ENCODE assay signal across 8 mouse cellular contexts in genomic region chr13:110967109-110967508, GRCm38 (mm10).
A peak's percentile ranks its signal among the peaks of the same experiment; 100 is the strongest.
DNase-seq lines count a peak whose midpoint lies in the region; ATAC-seq lines count a peak whose summit lies in the region.

No protein-coding gene starts in this region.

- no peak for ATAC-seq in liver, embryonic 12.5 days
- peak; percentile 79 for ATAC-seq in heart, embryonic 15.5 days (replicated peaks; ENCODE audit: insufficient number of reproducible peaks, insufficient read depth, low FRiP score, low read depth)
- ATAC-seq in limb, embryonic 12.5 days (ENCODE audit: insufficient number of reproducible peaks, insufficient read depth, low FRiP score, low TSS enrichment, low read depth), result no peak

- H3K9me3 ChIP-seq in liver, embryonic 12.5 days (replicated peaks), result no peaks in the 10 kb centered on the region
- no peaks in the 10 kb centered on the region for H3K9me3 ChIP-seq in heart, embryonic 15.5 days (replicated peaks)
- H3K9me3 ChIP-seq in limb, embryonic 12.5 days, result no peaks in the 10 kb centered on the region

- DNase-seq in liver, result peak; percentile 13
- DNase-seq in adrenal gland, postnatal 10 days, result peak; percentile 7
- peak; percentile 45 for DNase-seq in urinary bladder, postnatal 14 days (ENCODE audit: low spot score)
- DNase-seq in frontal cortex, postnatal 36 days (ENCODE audit: low spot score in 2 of 2), result no peak
- no peak for DNase-seq in left cerebral cortex, adult 9 months (ENCODE audit: low spot score in 2 of 2)

- no peaks in the 10 kb centered on the region for H3K27me3 ChIP-seq in liver, embryonic 12.5 days (replicated peaks)
- no peaks in the 10 kb centered on the region for H3K27me3 ChIP-seq in heart, embryonic 15.5 days
- no peaks in the 10 kb centered on the region for H3K27me3 ChIP-seq in limb, embryonic 12.5 days

- no peak overlapping the region for H3K4me3 ChIP-seq in liver, embryonic 12.5 days
- H3K4me3 ChIP-seq in heart, embryonic 15.5 days, result no peak overlapping the region
- H3K4me3 ChIP-seq in limb, embryonic 12.5 days (replicated peaks), result no peak overlapping the region

- H3K4me2 ChIP-seq in liver, embryonic 12.5 days, result no peak overlapping the region
- H3K4me2 ChIP-seq in heart, embryonic 15.5 days, result no peak overlapping the region
- no peak overlapping the region for H3K4me2 ChIP-seq in limb, embryonic 12.5 days

- no peak overlapping the region for H3K27ac ChIP-seq in liver, embryonic 12.5 days
- H3K27ac ChIP-seq in heart, embryonic 15.5 days, result peak overlapping the region; percentile 67
- 0 out of 2 replicates have a peak overlapping the region, but pooled peaks have one; percentile 8 for H3K27ac ChIP-seq in limb, embryonic 12.5 days

- H3K9ac ChIP-seq in liver, embryonic 12.5 days, result no peak overlapping the region
- no peak overlapping the region for H3K9ac ChIP-seq in heart, embryonic 15.5 days
- no peak overlapping the region for H3K9ac ChIP-seq in limb, embryonic 12.5 days (replicated peaks)

- WGBS in liver, embryonic 12.5 days (ENCODE audit: insufficient replicate concordance), result 21% methylated on average over 8 of the region's 8 CpGs
- 25% methylated on average over 8 of the region's 8 CpGs for WGBS in heart, embryonic 15.5 days
- WGBS in limb, embryonic 12.5 days, result 61% methylated on average over 8 of the region's 8 CpGs

- no peaks in the 10 kb centered on the region for H3K36me3 ChIP-seq in liver, embryonic 12.5 days
- no peaks in the 10 kb centered on the region for H3K36me3 ChIP-seq in heart, embryonic 15.5 days
- no peaks in the 10 kb centered on the region for H3K36me3 ChIP-seq in limb, embryonic 12.5 days

- H3K4me1 ChIP-seq in liver, embryonic 12.5 days, result no peaks in the 10 kb centered on the region
- H3K4me1 ChIP-seq in heart, embryonic 15.5 days (replicated peaks), result peaks cover 14% of the 10 kb centered on the region
- H3K4me1 ChIP-seq in limb, embryonic 12.5 days (replicated peaks), result peaks cover 9% of the 10 kb centered on the region

Comparison
In these comparisons a context has a peak if more than half of its experiments do, and no peak if none do; other contexts are left out.
1. DNase-seq: peak in liver (single experiment), adrenal gland, postnatal 10 days (single experiment) and urinary bladder, postnatal 14 days (single experiment); none in frontal cortex, postnatal 36 days (0 of 2) and left cerebral cortex, adult 9 months (0 of 2).